Mouse (Mus musculus): ENCODE data around the gene Cenpa.

- TF ChIP-seq CTCF (IDR thresholded peaks at IDR 0.05; ENCODE audit: low read depth) (no peak), EP300 (optimal IDR thresholded peaks at IDR 0.05) (no peak)
Observed at GRCm38 (mm10) chr5:30643477-30644179, 22.9 kb upstream of the Cenpa start.

Data from stomach, postnatal 0 days (tissue).